Mouse (Mus musculus) forebrain, postnatal 0 days (tissue): Measurements from ENCODE around the gene Adtrp. TPM values are rescaled to one million over a fixed set of nuclear protein-coding genes. Genes with fewer than 3 reads are reported as not detected.

Source experiments
- ATAC-seq: fragments of 200-750 bp; cut with Nextera tagmentation; 2 replicates; pipeline ENCODE4 v1.8.0; 2017; ENCODE audit warnings: mild to moderate bottlenecking, moderate library complexity
- DNase-seq: peaks from one replicate; pipeline ENCODE4 v3.0.0-alpha.2; 2015
- H3K27ac ChIP-seq: fragments of 300-500 bp; sonication (generic); 2 replicates; pipeline ENCODE4 v1.5.1; 2014; ENCODE audit warnings: low read depth, mild to moderate bottlenecking, antibody characterized with exemption, low read length, moderate library complexity, mixed read lengths
- H3K27me3 ChIP-seq: fragments of 300-500 bp; sonication (generic); 2 replicates; pipeline ENCODE4 v1.6.1; 2014; ENCODE audit warnings: mild to moderate bottlenecking, low read length, mixed read lengths; ENCODE audit not compliant: insufficient read depth
- H3K36me3 ChIP-seq: fragments of 300-500 bp; sonication (generic); 2 replicates; pipeline ENCODE4 v1.6.1; 2014; ENCODE audit warnings: mild to moderate bottlenecking, moderate library complexity; ENCODE audit not compliant: insufficient read depth
- H3K4me1 ChIP-seq: fragments of 300-500 bp; sonication (generic); 2 replicates; pipeline ENCODE4 v1.6.1; 2014; ENCODE audit warnings: antibody characterized with exemption; ENCODE audit not compliant: insufficient read depth
- H3K4me2 ChIP-seq: fragments of 300-500 bp; sonication (generic); 2 replicates; pipeline ENCODE4 v1.6.1; 2014; ENCODE audit warnings: low read depth, mild to moderate bottlenecking, moderate library complexity
- H3K4me3 ChIP-seq: fragments of 300-500 bp; sonication (generic); 2 replicates; pipeline ENCODE4 v1.5.1; 2014; ENCODE audit warnings: low read depth, low read length, mixed read lengths
- H3K9ac ChIP-seq: fragments of 300-500 bp; sonication (generic); 2 replicates; pipeline ENCODE4 v1.6.1; 2014; ENCODE audit warnings: mild to moderate bottlenecking
- H3K9me3 ChIP-seq: fragments of 300-500 bp; sonication (generic); 2 replicates; pipeline ENCODE4 v1.6.1; 2016; ENCODE audit warnings: low read length
- CTCF ChIP-seq: sonication (generic); IDR thresholded peaks from 2 replicates; pipeline ENCODE4 v1.5.1; 2016; ENCODE audit warnings: antibody characterized with exemption, control low read depth, low read depth
- WGBS: fragments of 180-500 bp; shearing (Covaris S2); extraction: QIAGEN DNeasy Blood & Tissue Kit; methylation state at CpG from one replicate; pipeline ENCODE4 v1.1.7; 2014; 5-methylcytosine and 5-hydroxymethylcytosine counted together
- polyA plus RNA-seq: library from polyadenylated mRNA; unstranded; fragments of >200 nt; fragmentation: Nextera tagmentation; extraction: Ambion mirVana; gene quantifications from 2 replicates; pipeline ENCODE4 v1.2.1, GENCODE M21; 2015
- total RNA-seq: library from RNA; depleted of rRNA; stranded (reverse); fragments of >200 nt; gene quantifications from 2 replicates; pipeline ENCODE4 v1.2.3, GENCODE M21; 2014

Adtrp gene
- total and polyA plus RNA-seq, 2 experiments from 2014 or later: not detected

DNA sequence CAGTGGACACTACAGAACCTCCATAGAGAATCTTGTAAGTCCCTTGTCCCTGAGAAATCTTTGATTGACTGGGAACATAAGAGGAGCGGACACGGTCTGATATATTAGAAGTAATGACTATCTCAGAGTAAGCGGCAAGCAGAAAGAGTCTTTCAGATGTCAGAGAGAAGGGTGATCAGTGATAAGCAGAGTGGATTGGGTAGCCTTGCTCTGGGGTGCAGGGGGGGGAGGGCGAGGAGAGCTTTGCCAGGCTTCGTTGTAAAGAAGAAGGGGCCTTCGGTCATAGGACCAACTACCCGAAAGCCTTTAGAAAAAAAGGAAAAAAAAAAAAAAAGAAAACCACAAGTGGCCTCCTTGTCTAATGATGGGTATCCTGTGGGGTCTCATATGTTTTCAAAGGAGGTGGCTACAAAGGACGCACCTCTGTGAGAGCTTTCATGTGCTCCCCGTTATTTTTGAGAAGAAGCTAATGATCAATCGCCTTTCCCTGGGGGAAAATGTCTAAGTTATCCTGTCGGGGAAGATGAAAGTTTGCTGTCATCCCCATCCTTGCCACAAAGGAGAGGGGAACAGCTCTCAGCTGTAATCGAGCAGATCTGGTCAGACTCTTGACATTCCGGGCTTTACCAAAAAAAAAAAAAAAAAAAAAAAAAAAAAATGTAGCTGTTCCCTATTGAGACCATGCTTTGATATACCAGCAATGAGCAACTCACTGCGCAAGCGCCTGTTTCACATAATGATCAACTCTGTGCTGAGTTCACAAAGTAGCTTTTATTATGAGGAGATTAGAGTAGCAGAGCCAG lies 13.3 kb upstream of the Adtrp start:
- Histone ChIP-seq H3K9me3 (no peaks in the 10 kb centered on the region), H3K4me2 (no peak overlapping the region), H3K9ac (no peak overlapping the region), H3K4me1 (no peaks in the 10 kb centered on the region), H3K27ac (no peak overlapping the region), H3K27me3 (no peaks in the 10 kb centered on the region), H3K36me3 (no peaks in the 10 kb centered on the region), H3K4me3 (no peak overlapping the region)
- no peak; the same call in 1 of the 2 replicates for ATAC-seq
- WGBS: 61% methylated on average over 15 of the region's 15 CpGs
- no peak for DNase-seq
- TF ChIP-seq CTCF: no peak

DNA sequence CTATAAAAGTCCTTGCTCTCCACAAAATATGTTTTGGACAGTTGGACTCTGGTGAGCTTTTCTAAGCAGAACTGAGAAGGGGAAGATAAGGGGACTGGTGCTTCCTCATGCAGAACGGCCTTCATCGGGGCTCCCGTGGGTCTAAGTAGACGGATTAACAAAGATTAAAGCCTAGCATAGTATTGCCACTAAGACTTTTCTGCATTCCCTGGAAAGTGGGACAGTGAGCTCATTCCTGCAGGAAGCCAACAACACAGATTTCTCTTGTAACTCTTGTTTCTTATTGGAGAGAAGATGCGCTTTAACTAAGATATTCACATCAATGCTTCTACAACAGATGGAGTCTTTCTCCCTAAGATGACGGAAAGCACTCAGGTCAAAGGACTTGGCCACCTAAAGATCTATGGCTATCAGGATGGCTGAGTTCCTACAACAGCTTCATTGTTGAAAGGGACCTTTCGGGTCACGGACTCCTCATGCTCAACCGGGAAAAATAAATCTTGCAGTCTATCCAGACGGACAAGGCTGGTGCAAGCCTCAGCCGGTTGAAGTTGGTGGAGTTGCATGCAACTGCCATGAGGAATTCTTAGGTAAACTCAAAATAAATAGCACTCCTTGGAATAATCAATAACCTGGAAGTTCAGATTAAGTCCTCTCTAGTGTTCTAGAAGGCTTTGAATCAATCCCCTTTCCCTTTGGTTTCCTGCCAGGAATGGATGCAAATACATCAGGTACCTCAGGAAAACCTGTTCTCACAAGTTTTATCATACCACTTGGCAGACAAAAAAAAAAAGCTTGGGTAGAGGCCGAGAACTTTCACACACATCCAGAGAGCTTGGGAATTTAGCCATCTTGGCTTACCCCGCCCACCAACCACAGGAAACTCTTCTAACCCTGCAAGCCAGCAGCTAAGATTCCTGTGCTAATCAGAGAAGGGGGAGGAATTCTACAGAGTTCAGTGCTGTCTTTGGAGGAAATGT lies 8.0 kb upstream of the Adtrp start:
- DNase-seq (no peak), ATAC-seq (no peak)
- Histone ChIP-seq H3K9ac (no peak overlapping the region), H3K27ac (no peak overlapping the region), H3K27me3 (no peaks in the 10 kb centered on the region), H3K4me3 (no peak overlapping the region), H3K9me3 (no peaks in the 10 kb centered on the region), H3K4me2 (no peak overlapping the region), H3K36me3 (no peaks in the 10 kb centered on the region), H3K4me1 (no peaks in the 10 kb centered on the region; the same call in 1 of the 2 replicates)
- 77% methylated on average over 13 of the region's 13 CpGs for WGBS
- no peak for TF ChIP-seq CTCF

DNA sequence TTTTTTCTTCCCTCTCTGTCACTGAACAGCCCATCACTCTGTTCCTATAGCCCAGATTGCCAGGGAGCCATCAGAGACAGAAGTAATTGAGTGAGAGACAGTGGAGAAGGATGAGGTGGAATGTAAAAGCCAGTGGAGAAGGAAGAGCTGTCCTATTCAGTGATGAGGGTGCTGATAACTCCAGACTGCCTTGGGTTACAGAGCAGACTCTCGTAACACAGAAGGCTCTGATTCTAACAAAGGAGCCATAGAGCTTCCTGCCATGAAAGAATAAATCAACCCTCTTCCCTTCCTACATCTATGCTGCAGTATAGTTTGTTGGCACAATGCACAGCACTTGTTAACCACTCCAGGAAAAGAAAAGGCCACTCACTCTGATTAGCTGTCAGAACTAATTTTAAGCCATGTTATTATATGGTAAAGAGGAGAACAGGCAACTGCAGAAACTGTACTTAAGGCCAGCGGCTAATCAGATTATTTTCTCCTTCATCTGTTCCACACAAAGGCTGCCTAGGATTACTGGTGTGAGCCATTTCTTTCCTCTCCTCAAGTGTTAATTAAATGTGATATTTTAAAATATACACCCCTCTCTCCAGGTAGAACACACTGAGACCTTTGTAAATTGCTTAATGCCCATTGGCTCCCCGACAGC lies 3.4 kb upstream of the Adtrp start:
- Histone ChIP-seq H3K27ac (no peak overlapping the region), H3K36me3 (no peaks in the 10 kb centered on the region), H3K4me2 (no peak overlapping the region), H3K9ac (no peak overlapping the region), H3K4me1 (no peaks in the 10 kb centered on the region; the same call in 1 of the 2 replicates), H3K27me3 (no peaks in the 10 kb centered on the region), H3K4me3 (no peak overlapping the region), H3K9me3 (no peaks in the 10 kb centered on the region)
- TF ChIP-seq CTCF: no peak
- ATAC-seq (peak; percentile 40; the same call in 1 of the 2 replicates), DNase-seq (no peak)
- WGBS: 15% methylated on average over 3 of the region's 3 CpGs

DNA sequence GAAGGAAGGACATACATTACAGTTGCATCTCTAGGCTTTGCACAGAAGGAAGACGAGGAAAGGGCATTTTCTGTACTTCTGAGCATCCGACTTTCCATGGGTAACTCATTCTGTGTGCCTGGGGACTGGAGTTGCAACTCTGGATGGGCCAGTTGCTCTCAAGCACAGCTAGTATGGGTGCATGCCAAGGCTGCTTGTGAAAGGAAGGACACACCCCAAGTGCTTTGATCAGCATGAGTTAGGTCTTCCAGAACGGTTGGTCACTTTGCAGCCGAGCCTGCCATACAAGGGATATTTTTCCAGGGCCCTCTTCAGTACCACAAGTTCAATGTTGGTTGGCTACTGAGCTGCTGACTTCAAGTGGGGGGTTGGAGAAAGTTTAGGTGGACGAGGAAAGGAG lies 968 bp downstream of the Adtrp start:
- no peak overlapping the region for H3K4me2 ChIP-seq
- no peaks in the 10 kb centered on the region for H3K36me3 ChIP-seq
- H3K9me3 ChIP-seq: no peaks in the 10 kb centered on the region
- H3K4me1 ChIP-seq: no peaks in the 10 kb centered on the region; the same call in 1 of the 2 replicates
- no peaks in the 10 kb centered on the region for H3K27me3 ChIP-seq
- 85% methylated on average over 5 of the region's 5 CpGs for WGBS
- H3K9ac ChIP-seq: no peak overlapping the region
- DNase-seq (no peak), ATAC-seq (no peak)
- H3K4me3 ChIP-seq: no peak overlapping the region
- no peak for TF ChIP-seq CTCF
- H3K27ac ChIP-seq: no peak overlapping the region

DNA sequence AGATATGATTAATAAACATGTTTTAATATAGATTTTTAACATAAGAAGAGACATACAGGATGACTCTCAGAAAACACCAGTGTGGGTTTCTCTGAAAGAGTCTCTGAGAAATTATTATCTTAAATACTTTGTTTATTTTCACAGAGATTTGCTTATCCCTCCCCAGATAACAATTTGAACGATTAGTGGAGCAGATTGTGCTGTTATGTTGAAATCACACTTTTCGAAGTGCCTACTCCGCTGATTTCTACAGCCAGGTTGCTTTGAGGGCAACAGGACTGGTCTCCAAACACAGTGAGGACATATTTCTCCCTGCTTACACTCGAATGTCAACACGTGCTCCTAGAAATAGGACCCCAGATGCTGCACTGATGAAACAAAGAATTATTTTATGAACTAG lies 2.5 kb downstream of the Adtrp start:
- no peaks in the 10 kb centered on the region for H3K9me3 ChIP-seq
- no peak for TF ChIP-seq CTCF
- H3K36me3 ChIP-seq: no peaks in the 10 kb centered on the region
- 90% methylated on average over 5 of the region's 5 CpGs for WGBS
- H3K4me1 ChIP-seq: no peaks in the 10 kb centered on the region
- no peaks in the 10 kb centered on the region for H3K27me3 ChIP-seq
- H3K4me3 ChIP-seq: no peak overlapping the region
- H3K27ac ChIP-seq: no peak overlapping the region
- DNase-seq: no peak
- no peak overlapping the region for H3K9ac ChIP-seq
- no peak overlapping the region for H3K4me2 ChIP-seq
- ATAC-seq: no peak

DNA sequence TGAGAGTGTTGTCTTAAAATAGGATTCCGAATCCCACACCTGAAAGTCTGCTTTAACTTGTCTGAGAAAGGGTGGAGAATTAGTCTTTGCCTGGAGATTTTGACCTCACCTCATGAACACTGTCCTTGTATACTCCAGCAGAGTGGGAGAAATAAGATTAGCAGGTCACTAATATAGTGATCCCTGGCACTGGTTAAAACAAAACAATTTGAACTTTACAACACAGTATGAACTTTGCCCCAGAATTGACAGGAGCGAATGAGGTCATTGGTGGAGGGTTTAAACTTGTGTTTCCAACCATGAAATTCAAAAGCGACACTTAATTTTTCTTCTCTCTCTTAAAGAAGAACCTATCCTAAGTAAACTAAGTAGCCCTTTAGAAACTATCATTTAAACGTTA lies 3.4 kb downstream of the Adtrp start:
- no peaks in the 10 kb centered on the region for H3K9me3 ChIP-seq
- no peaks in the 10 kb centered on the region for H3K36me3 ChIP-seq
- DNase-seq (no peak), ATAC-seq (no peak)
- H3K4me1 ChIP-seq: no peaks in the 10 kb centered on the region
- WGBS: 83% methylated on average over 4 of the region's 4 CpGs
- H3K4me2 ChIP-seq: no peak overlapping the region
- H3K27ac ChIP-seq: no peak overlapping the region
- H3K9ac ChIP-seq: no peak overlapping the region
- H3K4me3 ChIP-seq: no peak overlapping the region
- TF ChIP-seq CTCF: no peak
- H3K27me3 ChIP-seq: no peaks in the 10 kb centered on the region
